Mouse (Mus musculus): Measurements from ENCODE around the gene Ms4a6d.
"Not testable (repeated sequence)": the region's sequence is repeated elsewhere in the genome, so short reads cannot be mapped to it uniquely, and the experiment has no call there.

Ms4a6d gene

GRCm38 (mm10) chr19:11554726-11555125 lies 49.9 kb downstream of the Ms4a6d start:
- DNase-seq (ENCODE audit: low spot score in 2 of 2), result no peak

- DNase-seq (ENCODE audit: low spot score in 2 of 2), result no peak
Observed at GRCm38 (mm10) chr19:11547911-11548310, 56.7 kb downstream of the Ms4a6d start.

GRCm38 (mm10) chr19:11544383-11544782 lies 60.3 kb downstream of the Ms4a6d start:
- not testable (repeated sequence) for DNase-seq (ENCODE audit: low spot score in 2 of 2)

GRCm38 (mm10) chr19:11540166-11540821 lies 64.4 kb downstream of the Ms4a6d start:
- not testable (repeated sequence) for DNase-seq (ENCODE audit: low spot score in 2 of 2)

GRCm38 (mm10) chr19:11537336-11537735 lies 67.3 kb downstream of the Ms4a6d start:
- no peak for DNase-seq (ENCODE audit: low spot score in 2 of 2)

Measured in left cerebral cortex, adult 9 months (tissue).